8 mouse cellular contexts compared by ENCODE assay signal in genomic region chr9:107289211-107290076, GRCm38 (mm10). TPM values are rescaled to one million over a fixed set of nuclear protein-coding genes. Genes with fewer than 3 reads are reported as not detected.
A peak's percentile ranks its signal among the peaks of the same experiment; 100 is the strongest.
DNase-seq lines count a peak whose midpoint lies in the region; ATAC-seq lines count a peak whose summit lies in the region.

Gene Mapkapk3, minus strand, starts transcription at chr9:107289877.

- no peaks in the 10 kb centered on the region for H3K36me3 ChIP-seq in heart, embryonic 11.5 days (ENCODE audit: control insufficient read depth, insufficient read depth, low read length)
- H3K36me3 ChIP-seq in kidney, embryonic 15.5 days: no peaks in the 10 kb centered on the region
- no peaks in the 10 kb centered on the region for H3K36me3 ChIP-seq in liver, embryonic 16.5 days (ENCODE audit: control insufficient read depth, insufficient read depth)
- H3K36me3 ChIP-seq in neural tube, embryonic 11.5 days (ENCODE audit: control insufficient read depth, insufficient read depth, low read length): no peaks in the 10 kb centered on the region

- H3K9me3 ChIP-seq in heart, embryonic 11.5 days (replicated peaks; ENCODE audit: control insufficient read depth, low read length): no peaks in the 10 kb centered on the region
- no peaks in the 10 kb centered on the region for H3K9me3 ChIP-seq in kidney, embryonic 15.5 days (replicated peaks)
- no peaks in the 10 kb centered on the region for H3K9me3 ChIP-seq in liver, embryonic 16.5 days (replicated peaks; ENCODE audit: control insufficient read depth, low read length)
- no peaks in the 10 kb centered on the region for H3K9me3 ChIP-seq in neural tube, embryonic 11.5 days (ENCODE audit: control insufficient read depth, low read length)

- WGBS in heart, embryonic 11.5 days (ENCODE audit: insufficient replicate concordance): 2% methylated on average over 49 of the region's 49 CpGs
- 3% methylated on average over 49 of the region's 49 CpGs for WGBS in kidney, embryonic 15.5 days
- WGBS in liver, embryonic 16.5 days (ENCODE audit: insufficient replicate concordance): 1% methylated on average over 49 of the region's 49 CpGs
- 3% methylated on average over 47 of the region's 49 CpGs for WGBS in neural tube, embryonic 11.5 days

- H3K4me2 ChIP-seq in heart, embryonic 11.5 days: peak within 1 kb of the TSS; percentile 82
- peak within 1 kb of the TSS; percentile 88 for H3K4me2 ChIP-seq in kidney, embryonic 15.5 days
- H3K4me2 ChIP-seq in liver, embryonic 16.5 days (ENCODE audit: low read depth, low read length): peak within 1 kb of the TSS; percentile 91
- peak within 1 kb of the TSS; percentile 77 for H3K4me2 ChIP-seq in neural tube, embryonic 11.5 days (ENCODE audit: low read depth)

- H3K27me3 ChIP-seq in heart, embryonic 11.5 days (ENCODE audit: control insufficient read depth, insufficient read depth, low read length): peaks cover 2% of the 10 kb centered on the region; the same call in 1 of the 2 replicates
- H3K27me3 ChIP-seq in kidney, embryonic 15.5 days: peaks cover 16% of the 10 kb centered on the region
- peaks cover 6% of the 10 kb centered on the region; the same call in 1 of the 2 replicates for H3K27me3 ChIP-seq in liver, embryonic 16.5 days (ENCODE audit: control insufficient read depth, insufficient read depth, low read depth, low read length)
- H3K27me3 ChIP-seq in neural tube, embryonic 11.5 days (ENCODE audit: control insufficient read depth, insufficient read depth, low read length): 0 out of 2 replicates have a peak, but pooled peaks cover 3% of the 10 kb centered on the region

- peak within 1 kb of the TSS; percentile 50; the same call in 1 of the 2 replicates for H3K27ac ChIP-seq in heart, embryonic 11.5 days (ENCODE audit: low read depth, low read length)
- peak within 1 kb of the TSS; percentile 45 for H3K27ac ChIP-seq in kidney, embryonic 15.5 days
- H3K27ac ChIP-seq in liver, embryonic 16.5 days (ENCODE audit: low read length): peak within 1 kb of the TSS; percentile 73
- H3K27ac ChIP-seq in neural tube, embryonic 11.5 days (ENCODE audit: low read depth, low read length): no peak within 1 kb of the TSS

- H3K9ac ChIP-seq in heart, embryonic 11.5 days (ENCODE audit: low read depth, low read length): peak within 1 kb of the TSS; percentile 39
- peak within 1 kb of the TSS; percentile 35 for H3K9ac ChIP-seq in kidney, embryonic 15.5 days
- H3K9ac ChIP-seq in liver, embryonic 16.5 days (ENCODE audit: low read depth, low read length): peak within 1 kb of the TSS; percentile 59
- H3K9ac ChIP-seq in neural tube, embryonic 11.5 days (ENCODE audit: low read length): peak within 1 kb of the TSS; percentile 33

- peak; percentile 97 for DNase-seq in CD4-positive, CD25-positive, alpha-beta regulatory T cell, adult 2 months (ENCODE audit: low read depth, low spot score)
- peak; percentile 92 for DNase-seq in adrenal gland, postnatal 36 days
- peak; percentile 77 for DNase-seq in neural tube, embryonic 11.5 days (ENCODE audit: low spot score)
- peak; percentile 89 for DNase-seq in testis, postnatal 14 days (ENCODE audit: low spot score)

- H3K4me3 ChIP-seq in heart, embryonic 11.5 days (ENCODE audit: low read depth, low read length): peak within 1 kb of the TSS; percentile 59
- H3K4me3 ChIP-seq in kidney, embryonic 15.5 days (replicated peaks): peak within 1 kb of the TSS; percentile 51
- H3K4me3 ChIP-seq in liver, embryonic 16.5 days (ENCODE audit: low read depth, low read length): peak within 1 kb of the TSS; percentile 64
- H3K4me3 ChIP-seq in neural tube, embryonic 11.5 days (ENCODE audit: low read depth, low read length): peak within 1 kb of the TSS; percentile 38

- ATAC-seq in erythroblast, adult 5-6 weeks (replicated peaks; ENCODE audit: low FRiP score, poor library complexity, severe bottlenecking): peak; percentile 77
- ATAC-seq in heart, embryonic 11.5 days (replicated peaks; ENCODE audit: insufficient number of reproducible peaks, low FRiP score, low TSS enrichment): peak; percentile 81
- ATAC-seq in kidney, embryonic 15.5 days (replicated peaks; ENCODE audit: low FRiP score): peak; percentile 88
- ATAC-seq in liver, embryonic 16.5 days (ENCODE audit: low read depth): peak; percentile 82
- peak; percentile 56; the same call in 1 of the 2 replicates for ATAC-seq in neural tube, embryonic 11.5 days (ENCODE audit: insufficient read depth, low FRiP score, low TSS enrichment)

- H3K4me1 ChIP-seq in heart, embryonic 11.5 days (ENCODE audit: control insufficient read depth, insufficient read depth, low read length): peaks cover 15% of the 10 kb centered on the region; the same call in 1 of the 2 replicates
- peaks cover 17% of the 10 kb centered on the region for H3K4me1 ChIP-seq in kidney, embryonic 15.5 days
- peaks cover 30% of the 10 kb centered on the region for H3K4me1 ChIP-seq in liver, embryonic 16.5 days (ENCODE audit: control insufficient read depth, low read depth, low read length)
- H3K4me1 ChIP-seq in neural tube, embryonic 11.5 days (ENCODE audit: control insufficient read depth, insufficient read depth, low read length): peaks cover 7% of the 10 kb centered on the region; the same call in 1 of the 2 replicates

RNA-seq across cellular contexts. Expression of gene Mapkapk3, which starts in this region (rescaled TPM):
- total RNA-seq in adrenal gland, postnatal 36 days (2021): 10 to 100 TPM; 53.7 to 54.3 TPM
- total RNA-seq in erythroblast, adult 5-6 weeks (2015; ENCODE audit: low replicate concordance): 10.8 and 25.3 TPM in 2 replicates
- total RNA-seq in erythroblast, adult 5-6 weeks (2017; ENCODE audit: low replicate concordance): 25.1 and 41.4 TPM in 2 replicates
- polyA plus RNA-seq in heart, embryonic 11.5 days (2014; fragmentation: Nextera tagmentation; extraction: Ambion mirVana): 5.8 and 9.0 TPM in 2 replicates
- 7.8 and 8.3 TPM in 2 replicates for polyA plus RNA-seq in kidney, embryonic 15.5 days (2015; fragmentation: Nextera tagmentation; extraction: Ambion mirVana)
- 8.4 and 9.9 TPM in 2 replicates for polyA plus RNA-seq in liver, embryonic 16.5 days (2015; fragmentation: Nextera tagmentation; extraction: Ambion mirVana)
- 3.6 and 4.8 TPM in 2 replicates for polyA plus RNA-seq in neural tube, embryonic 11.5 days (2014; fragmentation: Nextera tagmentation; extraction: Ambion mirVana)
